Mouse (Mus musculus): ENCODE measurements around the gene Pbx1.

- TF ChIP-seq GATA1 (IDR thresholded peaks at IDR 0.05; ENCODE audit: low read length) (no peak), TAL1 (IDR thresholded peaks at IDR 0.05; ENCODE audit: low read length) (no peak)
These were observed 307.2 kb downstream of the Pbx1 start for GRCm38 (mm10) chr1:168124643-168125490.
